Mouse (Mus musculus) lung, adult 10 weeks (tissue): ENCODE results near the gene Nme1. TPM values are rescaled to one million over a fixed set of nuclear protein-coding genes. Genes with fewer than 3 reads are reported as not detected.

Experiments used
- polyA plus RNA-seq: library from polyadenylated mRNA; stranded (reverse); fragments of 350-450 nt; fragmentation: Illumina TruSeq; extraction: RNeasy Lipid Tissue Mini Kit (QIAGEN cat#74804); gene quantifications from one replicate; pipeline ENCODE4 v1.2.3, GENCODE M21; 2014; ENCODE audit warnings: low read depth, low replicate concordance; ENCODE audit not compliant: insufficient read depth

The Nme1 gene
- 62.1 TPM for polyA plus RNA-seq

GRCm38 (mm10) chr11:93968005-93968847 is at the start of gene Nme1, which contains the start of gene Gm20390:
TSS of gene Nme1 (minus strand) at chr11:93968521.
TSS of gene Gm20390 (minus strand) at chr11:93968293.

DNA sequence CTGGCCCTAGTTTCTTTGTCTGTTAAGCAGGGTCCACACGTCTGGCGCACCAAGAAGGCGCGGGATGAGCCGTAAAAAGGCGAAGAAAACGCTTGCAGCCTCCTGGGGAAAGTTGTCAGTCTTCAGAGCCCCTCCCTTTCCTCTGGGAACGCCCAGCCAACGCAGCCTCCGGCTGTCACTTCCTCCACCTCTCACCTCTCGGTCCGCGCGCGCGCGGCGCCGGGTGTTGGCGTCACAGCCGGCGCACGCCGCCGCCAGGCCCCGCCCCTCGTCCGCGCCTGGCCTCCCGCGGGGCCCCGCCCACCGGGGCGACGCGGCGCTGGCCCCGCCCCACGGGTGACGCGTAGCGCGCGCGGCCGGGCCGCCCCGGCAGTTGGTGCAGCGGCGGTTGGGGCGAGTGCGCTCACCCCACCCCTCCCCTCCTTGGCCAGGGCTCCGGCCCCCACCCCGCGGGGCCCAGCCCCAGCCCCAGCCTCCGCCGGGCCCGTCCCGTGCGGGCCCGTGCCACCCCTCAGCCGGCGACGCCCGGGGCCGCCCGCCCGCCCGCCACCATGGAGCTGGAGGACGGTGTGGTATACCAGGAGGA is 27.5 kb upstream of the Nme1 start, which contains the start of gene Spag9:
Spag9 (plus strand) TSS at position 372 of the 586 bp plus-strand sequence.

GRCm38 (mm10) chr11:93956159-93956558 is 12.2 kb downstream of the Nme1 start, which contains the start of gene Nme2:
TSS of gene Nme2 (minus strand) at chr11:93956259.

Other genes with a start within 250 kb of the Nme1 start
- 11.2 TPM for gene Utp18, start 82.8 kb downstream of the Nme1 start, polyA plus RNA-seq
- gene Mbtd1, start 82.7 kb downstream of the Nme1 start, polyA plus RNA-seq: 4.9 TPM
- gene Nme2, start 12.3 kb downstream of the Nme1 start, polyA plus RNA-seq: 317 TPM
- 89.1 TPM for gene Gm20390, start 228 bp downstream of the Nme1 start, polyA plus RNA-seq
- 25.6 TPM for gene Spag9, start 27.6 kb upstream of the Nme1 start, polyA plus RNA-seq
- gene Tob1, start 242.9 kb upstream of the Nme1 start, polyA plus RNA-seq: 27.6 TPM